Mouse (Mus musculus) cerebellum, adult 11-12 months (tissue): ENCODE measurements at regions not wholly inside any gene's neighbourhood (a gene's known extent, or its start where the extent isn't known, plus 50 kb on each side); places are given as distances from the start of the nearest gene placed in this dataset.

ENCODE experiments used
- DNase-seq: peaks from one replicate; pipeline ENCODE4 v3.0.0; 2022

- no peak for DNase-seq
Measured at GRCm38 (mm10) chr2:117825088-117825487, 286.6 kb upstream of the Thbs1 start.

GRCm38 (mm10) chr2:117827278-117827677 is 284.4 kb upstream of the Thbs1 start:
- no peak for DNase-seq

GRCm38 (mm10) chr2:117838387-117838786 is 273.3 kb upstream of the Thbs1 start:
- no peak for DNase-seq

GRCm38 (mm10) chr2:117840406-117840805 is 271.3 kb upstream of the Thbs1 start:
- no peak for DNase-seq

- no peak for DNase-seq
Measured at GRCm38 (mm10) chr2:117842309-117842986, 269.2 kb upstream of the Thbs1 start.

- no peak for DNase-seq
Measured at GRCm38 (mm10) chr2:117852442-117852841, 259.2 kb upstream of the Thbs1 start.

- no peak for DNase-seq
Measured at GRCm38 (mm10) chr2:117862301-117862700, 249.4 kb upstream of the Thbs1 start.

- no peak for DNase-seq
Measured at GRCm38 (mm10) chr2:117865119-117865518, 246.6 kb upstream of the Thbs1 start.

GRCm38 (mm10) chr2:117866946-117867345 is 244.7 kb upstream of the Thbs1 start:
- no peak for DNase-seq

- DNase-seq, result no peak
Measured at GRCm38 (mm10) chr2:117867409-117867808, 244.3 kb upstream of the Thbs1 start.

- DNase-seq, result no peak
Measured at GRCm38 (mm10) chr2:117868857-117869256, 242.8 kb upstream of the Thbs1 start.

GRCm38 (mm10) chr2:117871507-117872282 is 240.0 kb upstream of the Thbs1 start:
- DNase-seq, result no peak

- DNase-seq, result no peak
Measured at GRCm38 (mm10) chr2:117877816-117878215, 233.9 kb upstream of the Thbs1 start.

GRCm38 (mm10) chr2:117882136-117882535 is 229.5 kb upstream of the Thbs1 start:
- DNase-seq, result no peak

GRCm38 (mm10) chr2:117882890-117883289 is 228.8 kb upstream of the Thbs1 start:
- DNase-seq, result no peak

- DNase-seq, result no peak
Measured at GRCm38 (mm10) chr2:117886516-117886915, 225.2 kb upstream of the Thbs1 start.

- DNase-seq, result no peak
Measured at GRCm38 (mm10) chr2:117901311-117901710, 210.4 kb upstream of the Thbs1 start.

- no peak for DNase-seq
Measured at GRCm38 (mm10) chr2:117902837-117903236, 208.8 kb upstream of the Thbs1 start.

GRCm38 (mm10) chr2:117903705-117904104 is 208.0 kb upstream of the Thbs1 start:
- no peak for DNase-seq

GRCm38 (mm10) chr2:117906509-117906908 is 205.2 kb upstream of the Thbs1 start:
- DNase-seq, result no peak

- DNase-seq, result no peak
Measured at GRCm38 (mm10) chr2:117910781-117911180, 200.9 kb upstream of the Thbs1 start.

GRCm38 (mm10) chr2:117912722-117913121 is 199.0 kb upstream of the Thbs1 start:
- DNase-seq, result no peak

- no peak for DNase-seq
Measured at GRCm38 (mm10) chr2:117913846-117914245, 197.8 kb upstream of the Thbs1 start.

GRCm38 (mm10) chr2:117915821-117916220 is 195.9 kb upstream of the Thbs1 start:
- DNase-seq, result no peak
